Mouse (Mus musculus) limb, embryonic 11.5 days (tissue): ENCODE measurements around the gene Itga9. TPM values are rescaled to one million over a fixed set of nuclear protein-coding genes. Genes with fewer than 3 reads are reported as not detected.
A peak's percentile ranks its signal among the peaks of the same experiment; 100 is the strongest.

Experiments used
- ATAC-seq: fragments of 200-750 bp; cut with Nextera tagmentation; 2 replicates; pipeline ENCODE4 v1.8.0; 2017; ENCODE audit warnings: low read depth; ENCODE audit not compliant: insufficient number of reproducible peaks, low FRiP score, low TSS enrichment
- DNase-seq: peaks from one replicate; pipeline ENCODE4 v3.0.0-alpha.2; 2015; ENCODE audit warnings: low spot score
- H3K27ac ChIP-seq: fragments of 300-500 bp; sonication (generic); replicated peaks from 2 replicates; pipeline ENCODE4 v1.5.1; 2014; ENCODE audit warnings: low read depth, mild to moderate bottlenecking, low read length
- H3K27me3 ChIP-seq: fragments of 300-500 bp; sonication (generic); 2 replicates; pipeline ENCODE4 v1.6.1; 2014; ENCODE audit warnings: mild to moderate bottlenecking, low read length, mixed read lengths; ENCODE audit not compliant: control insufficient read depth, insufficient read depth
- H3K36me3 ChIP-seq: fragments of 300-500 bp; sonication (generic); 2 replicates; pipeline ENCODE4 v1.6.1; 2014; ENCODE audit warnings: mild to moderate bottlenecking, low read length, moderate library complexity, mixed read lengths; ENCODE audit not compliant: control insufficient read depth, insufficient read depth
- H3K4me1 ChIP-seq: fragments of 300-500 bp; sonication (generic); 2 replicates; pipeline ENCODE4 v1.6.1; 2014; ENCODE audit warnings: low read length, mixed read lengths; ENCODE audit not compliant: control insufficient read depth, insufficient read depth
- H3K4me2 ChIP-seq: fragments of 300-500 bp; sonication (generic); 2 replicates; pipeline ENCODE4 v1.6.1; 2014; ENCODE audit warnings: low read depth, mild to moderate bottlenecking, moderate library complexity; ENCODE audit not compliant: severe bottlenecking
- H3K4me3 ChIP-seq: fragments of 300-500 bp; sonication (generic); 2 replicates; pipeline ENCODE4 v1.5.1; 2014; ENCODE audit warnings: low read depth, low read length
- H3K9ac ChIP-seq: fragments of 300-500 bp; sonication (generic); 2 replicates; pipeline ENCODE4 v1.6.1; 2014; ENCODE audit warnings: mild to moderate bottlenecking, low read length
- H3K9me3 ChIP-seq: fragments of 300-500 bp; sonication (generic); 2 replicates; pipeline ENCODE4 v1.6.1; 2016; ENCODE audit warnings: low read length; ENCODE audit not compliant: control insufficient read depth
- WGBS: fragments of 180-500 bp; shearing (Covaris S2); extraction: QIAGEN DNeasy Blood & Tissue Kit; methylation state at CpG from one replicate; pipeline ENCODE4 v1.1.7; 2014; 5-methylcytosine and 5-hydroxymethylcytosine counted together
- polyA plus RNA-seq: library from polyadenylated mRNA; unstranded; fragments of >200 nt; fragmentation: Nextera tagmentation; extraction: Ambion mirVana; gene quantifications from 2 replicates; pipeline ENCODE4 v1.2.1, GENCODE M21; 2014

Itga9 gene
- polyA plus RNA-seq, result 7.7 and 9.3 TPM in 2 replicates

DNA sequence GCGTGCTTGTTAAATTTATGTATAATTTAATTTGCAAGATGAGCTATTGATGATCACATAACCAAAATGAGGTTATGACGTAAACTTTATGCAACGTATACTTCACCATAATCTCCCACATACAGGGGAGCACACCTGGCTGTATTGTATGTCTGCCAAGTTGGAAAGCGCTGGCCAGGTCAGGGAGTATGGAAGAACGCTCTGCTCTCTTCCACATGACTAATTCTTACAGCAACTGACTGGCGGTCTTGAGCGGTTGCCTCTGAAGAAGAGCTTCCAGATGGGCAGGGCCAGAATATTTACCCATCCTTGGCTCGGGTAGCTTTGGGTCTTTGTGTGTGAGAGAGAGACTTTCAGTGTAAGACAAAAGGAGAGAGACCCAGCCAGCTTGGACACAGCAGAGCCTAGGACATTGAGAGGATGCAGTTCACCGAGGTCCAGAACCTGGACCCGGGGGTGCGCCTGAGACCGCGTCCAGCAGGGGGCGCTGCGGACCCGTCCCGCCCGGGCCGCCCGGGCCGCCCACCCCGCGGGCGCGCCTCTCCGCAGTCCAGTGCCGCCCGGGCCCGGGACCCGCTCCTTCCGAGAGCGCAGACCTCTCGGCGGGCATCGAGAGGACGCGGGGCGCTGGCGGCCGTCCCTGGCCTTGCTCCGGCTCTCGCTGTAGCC, at the start of gene Itga9:
Gene Itga9, plus strand, starts transcription at position 543 of the 669 bp plus-strand sequence.
- WGBS, result 13% methylated on average over 42 of the region's 42 CpGs
- Histone ChIP-seq H3K36me3 (no peaks in the 10 kb centered on the region; the same call in 1 of the 2 replicates), H3K4me1 (peaks cover 17% of the 10 kb centered on the region), H3K4me2 (peak within 1 kb of the TSS; percentile 97), H3K9ac (peak within 1 kb of the TSS; percentile 90), H3K27ac (0 out of 2 replicates have a peak within 1 kb of the TSS, but pooled peaks have one; percentile 5), H3K27me3 (no peaks in the 10 kb centered on the region), H3K9me3 (no peaks in the 10 kb centered on the region), H3K4me3 (peak within 1 kb of the TSS; percentile 68)
- peak; percentile 92 for DNase-seq
- ATAC-seq, result peak; percentile 87

DNA sequence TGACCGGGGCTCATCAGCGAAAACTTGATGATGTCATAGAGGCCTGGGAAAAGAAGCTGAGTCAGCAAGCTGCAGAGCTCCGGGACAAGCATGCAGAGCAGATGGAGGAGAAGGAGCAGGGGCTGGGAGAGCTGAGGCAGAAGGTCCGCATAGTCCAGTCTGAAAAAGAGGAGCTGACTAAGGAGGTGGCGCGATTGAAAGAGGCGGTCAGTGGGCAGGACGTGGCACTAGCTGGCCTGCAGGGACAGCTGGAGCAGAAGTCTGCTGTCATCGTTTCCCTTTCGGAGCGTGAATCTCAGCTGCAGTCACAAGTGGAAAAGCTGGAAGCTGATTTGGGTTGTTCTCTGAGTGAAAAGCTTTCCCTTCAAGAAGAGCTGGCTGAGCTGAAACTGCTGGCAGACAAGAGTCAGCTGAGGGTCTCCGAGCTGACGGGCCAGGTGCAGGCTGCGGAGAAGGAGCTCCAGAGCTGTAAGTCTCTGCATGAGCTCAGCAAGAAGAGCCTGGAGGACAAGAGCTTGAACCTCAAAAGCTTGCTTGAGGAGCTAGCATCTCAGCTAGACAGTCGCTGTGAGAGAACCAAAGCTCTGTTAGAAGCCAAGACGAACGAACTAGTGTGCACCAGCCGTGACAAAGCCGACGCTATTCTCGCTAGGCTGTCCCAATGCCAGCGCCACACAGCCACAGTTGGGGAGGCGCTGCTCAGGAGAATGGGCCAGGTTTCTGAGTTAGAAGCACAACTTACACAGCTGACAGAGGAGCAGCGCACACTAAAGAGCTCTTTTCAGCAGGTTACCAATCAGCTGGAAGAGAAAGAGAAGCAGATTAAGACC, 49.3 kb upstream of the Itga9 start:
- H3K4me3 ChIP-seq, result no peak overlapping the region
- ATAC-seq (no peak), DNase-seq (no peak)
- no peaks in the 10 kb centered on the region for H3K4me1 ChIP-seq
- H3K27me3 ChIP-seq, result no peaks in the 10 kb centered on the region
- no peaks in the 10 kb centered on the region for H3K9me3 ChIP-seq
- WGBS, result 94% methylated on average over 24 of the region's 24 CpGs
- no peak overlapping the region for H3K4me2 ChIP-seq
- H3K36me3 ChIP-seq, result peaks cover 29% of the 10 kb centered on the region
- no peak overlapping the region for H3K27ac ChIP-seq
- no peak overlapping the region for H3K9ac ChIP-seq

DNA sequence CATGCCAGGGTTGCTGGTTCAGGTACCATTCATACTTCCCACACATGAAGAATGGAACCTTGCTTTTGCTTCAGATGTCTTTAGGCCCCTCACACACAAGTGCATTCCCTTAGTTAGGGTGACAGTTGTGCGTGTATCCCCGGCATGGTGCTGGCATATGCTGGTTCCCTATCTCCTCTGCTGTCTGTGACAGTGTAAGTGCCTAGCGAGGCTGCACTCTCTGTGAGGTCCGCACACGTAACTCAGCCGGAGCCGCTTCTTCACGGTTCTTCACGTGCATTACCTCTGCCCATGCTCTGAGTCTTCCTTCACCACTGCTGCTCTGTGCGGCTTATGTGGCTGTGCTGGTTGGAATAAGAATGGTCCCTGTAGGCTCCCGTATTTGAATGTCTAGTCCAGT, 43.1 kb upstream of the Itga9 start:
- DNase-seq, result no peak
- peaks cover 25% of the 10 kb centered on the region for H3K36me3 ChIP-seq
- 97% methylated on average over 11 of the region's 11 CpGs for WGBS

DNA sequence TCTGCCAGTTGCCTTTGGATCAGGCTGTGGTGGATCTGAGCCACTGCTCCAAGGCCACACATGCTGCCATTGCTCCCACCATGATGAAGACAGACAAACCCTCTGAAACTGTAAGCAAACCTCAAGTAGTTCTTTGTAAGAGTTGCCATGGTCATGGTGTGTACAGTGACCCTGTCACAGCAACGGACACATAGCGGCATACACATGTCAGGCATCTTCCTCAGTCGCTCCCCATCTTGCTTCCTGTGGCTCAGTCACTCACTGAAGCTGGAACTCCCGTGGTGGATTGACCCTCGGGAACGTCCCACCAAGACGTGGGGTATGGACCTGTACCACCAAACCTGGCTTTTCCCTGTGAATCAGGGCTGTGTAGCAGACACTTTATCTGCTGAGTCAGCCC, 42.6 kb upstream of the Itga9 start:
- 93% methylated on average over 7 of the region's 7 CpGs for WGBS

More for the DNA sequence above, 43.1 kb upstream of the Itga9 start:
- Histone ChIP-seq H3K27me3 (no peaks in the 10 kb centered on the region), H3K9ac (no peak overlapping the region), H3K4me3 (no peak overlapping the region), H3K4me2 (no peak overlapping the region), H3K27ac (no peak overlapping the region), H3K4me1 (no peaks in the 10 kb centered on the region), H3K9me3 (no peaks in the 10 kb centered on the region)
- no peak for ATAC-seq

DNA sequence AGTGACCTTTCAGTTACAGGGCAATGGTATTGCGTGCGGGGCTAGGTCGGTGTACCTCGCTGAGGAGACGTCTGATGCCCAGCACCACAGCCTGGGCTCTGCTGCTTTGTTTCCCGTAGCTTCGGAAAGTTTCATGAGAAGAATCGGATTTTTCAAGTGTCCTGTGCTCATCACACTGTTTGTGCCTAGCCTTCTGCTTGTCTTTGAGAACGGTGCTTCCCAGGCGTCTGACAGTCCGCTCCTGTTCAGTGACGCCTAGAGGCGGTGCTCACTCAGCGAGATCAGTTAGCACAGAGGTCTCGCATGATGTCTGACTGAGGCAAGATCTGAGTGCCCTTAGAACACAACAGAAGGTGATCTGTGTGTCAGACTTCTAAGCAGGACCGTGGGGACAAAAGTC, 41.8 kb upstream of the Itga9 start:
- Histone ChIP-seq H3K4me3 (no peak overlapping the region), H3K27me3 (no peaks in the 10 kb centered on the region), H3K36me3 (peaks cover 19% of the 10 kb centered on the region), H3K9ac (no peak overlapping the region), H3K4me2 (no peak overlapping the region), H3K9me3 (no peaks in the 10 kb centered on the region), H3K27ac (no peak overlapping the region), H3K4me1 (no peaks in the 10 kb centered on the region)
- DNase-seq (no peak), ATAC-seq (no peak)
- WGBS, result 92% methylated on average over 16 of the region's 16 CpGs

More for the DNA sequence above, 42.6 kb upstream of the Itga9 start:
- H3K36me3 ChIP-seq, result peaks cover 22% of the 10 kb centered on the region
- DNase-seq, result no peak
- H3K27me3 ChIP-seq, result no peaks in the 10 kb centered on the region
- H3K27ac ChIP-seq, result no peak overlapping the region
- ATAC-seq, result no peak
- no peak overlapping the region for H3K4me2 ChIP-seq
- H3K4me3 ChIP-seq, result no peak overlapping the region
- no peaks in the 10 kb centered on the region for H3K4me1 ChIP-seq
- H3K9ac ChIP-seq, result no peak overlapping the region
- no peaks in the 10 kb centered on the region for H3K9me3 ChIP-seq

DNA sequence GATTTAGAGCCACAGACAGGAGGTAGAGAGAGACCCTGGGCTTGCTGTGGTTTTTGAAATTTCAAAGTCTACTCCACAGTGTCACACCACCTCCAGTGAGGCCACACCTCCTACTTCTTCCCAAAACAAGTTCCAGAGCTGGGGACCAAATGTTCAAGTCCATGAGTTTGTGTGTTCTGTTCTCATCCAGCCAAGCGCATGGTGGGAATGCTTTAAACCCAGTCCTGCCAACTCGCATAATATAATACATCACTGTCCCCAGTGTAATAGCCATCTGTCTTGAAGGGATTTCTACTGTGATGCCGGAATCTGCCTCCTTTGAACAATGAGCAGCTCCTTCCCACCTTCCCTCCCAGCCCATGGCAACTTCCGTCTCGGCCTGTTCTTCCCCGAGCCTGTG, 37.2 kb upstream of the Itga9 start:
- Histone ChIP-seq H3K27me3 (no peaks in the 10 kb centered on the region), H3K27ac (no peak overlapping the region), H3K4me2 (no peak overlapping the region), H3K36me3 (peaks cover 4% of the 10 kb centered on the region; the same call in 1 of the 2 replicates), H3K9ac (no peak overlapping the region), H3K9me3 (no peaks in the 10 kb centered on the region), H3K4me3 (no peak overlapping the region), H3K4me1 (no peaks in the 10 kb centered on the region)
- ATAC-seq (no peak), DNase-seq (no peak)
- 94% methylated on average over 6 of the region's 6 CpGs for WGBS

DNA sequence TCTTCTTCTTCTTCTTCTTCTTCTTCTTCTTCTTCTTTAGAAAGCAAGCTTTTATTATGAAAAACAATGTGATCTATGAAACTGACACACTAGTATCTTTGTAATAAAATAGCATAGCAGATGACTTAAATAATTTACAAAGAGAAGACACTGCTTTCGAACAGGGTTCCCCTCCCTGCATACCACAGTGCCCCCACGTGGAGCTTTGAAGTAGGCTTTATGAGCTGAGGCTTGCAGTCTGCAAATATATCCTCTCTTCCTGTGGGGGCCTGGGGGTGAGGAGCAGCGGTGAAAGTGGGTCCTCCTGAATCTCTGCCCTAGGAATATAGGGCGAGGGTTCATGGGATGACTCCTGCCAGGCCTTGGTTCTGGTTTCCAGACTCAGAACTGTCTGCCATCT, 35.6 kb upstream of the Itga9 start:
- Histone ChIP-seq H3K4me1 (no peaks in the 10 kb centered on the region), H3K27me3 (no peaks in the 10 kb centered on the region), H3K4me3 (no peak overlapping the region), H3K9me3 (no peaks in the 10 kb centered on the region), H3K27ac (no peak overlapping the region), H3K9ac (no peak overlapping the region), H3K4me2 (no peak overlapping the region), H3K36me3 (peaks cover 6% of the 10 kb centered on the region)
- 74% methylated on average over 4 of the region's 4 CpGs for WGBS
- ATAC-seq, result no peak
- DNase-seq, result no peak

DNA sequence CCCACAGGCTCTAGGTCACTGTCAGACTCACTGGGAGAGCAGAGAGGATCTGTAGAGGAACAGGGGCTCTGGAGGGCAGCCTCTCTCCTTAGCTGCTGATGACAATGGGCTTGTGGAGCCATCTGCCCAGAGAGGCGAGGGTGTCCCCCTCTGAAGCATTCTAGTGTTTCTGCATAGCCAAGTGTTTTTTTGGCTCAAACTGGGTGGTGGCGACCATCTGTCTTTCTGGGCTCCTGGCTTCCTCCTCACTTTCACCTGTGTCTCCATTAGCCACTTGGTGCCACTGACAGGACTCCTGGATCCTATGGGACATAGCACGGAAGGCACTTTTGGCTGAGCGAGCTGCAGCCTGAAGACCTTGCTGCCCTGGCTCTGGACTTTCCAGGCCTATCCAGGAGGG, 34.8 kb upstream of the Itga9 start:
- Histone ChIP-seq H3K9ac (no peak overlapping the region), H3K4me1 (no peaks in the 10 kb centered on the region), H3K27ac (no peak overlapping the region), H3K27me3 (no peaks in the 10 kb centered on the region), H3K9me3 (no peaks in the 10 kb centered on the region), H3K4me3 (no peak overlapping the region), H3K4me2 (no peak overlapping the region), H3K36me3 (peaks cover 6% of the 10 kb centered on the region)
- 88% methylated on average over 4 of the region's 4 CpGs for WGBS
- DNase-seq (no peak), ATAC-seq (no peak)
